Mouse (Mus musculus) CD4-positive, CD25-positive, alpha-beta regulatory T cell, adult 2 months (primary cell): ENCODE measurements around the gene Vpreb3.
"Not testable (repeated sequence)": the region's sequence is repeated elsewhere in the genome, so short reads cannot be mapped to it uniquely, and the experiment has no call there.

Experiments
- DNase-seq: peaks from one replicate; pipeline ENCODE4 v3.0.0-alpha.2; 2012; ENCODE audit warnings: low read depth, low spot score

Vpreb3 gene

DNA sequence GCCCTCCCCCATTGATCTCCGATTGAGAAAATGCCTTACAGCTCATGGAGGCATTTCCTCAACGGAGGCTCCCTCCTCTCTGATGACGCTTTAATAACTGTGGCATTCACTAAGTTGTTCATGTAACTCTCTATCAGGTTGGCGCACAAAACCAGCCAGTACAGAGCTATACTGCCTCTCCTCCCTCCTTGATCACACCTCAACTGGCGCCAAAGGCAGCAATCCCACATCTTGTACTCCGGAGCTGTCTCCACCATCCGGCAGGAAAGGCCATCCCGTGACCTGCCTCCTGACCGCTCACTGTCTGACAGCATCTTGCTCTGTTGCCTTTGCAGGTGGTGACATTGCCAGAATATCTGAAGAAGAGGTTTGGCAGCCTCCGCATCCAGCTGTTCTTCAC, 31.0 kb downstream of the Vpreb3 start:
- no peak for DNase-seq

DNA sequence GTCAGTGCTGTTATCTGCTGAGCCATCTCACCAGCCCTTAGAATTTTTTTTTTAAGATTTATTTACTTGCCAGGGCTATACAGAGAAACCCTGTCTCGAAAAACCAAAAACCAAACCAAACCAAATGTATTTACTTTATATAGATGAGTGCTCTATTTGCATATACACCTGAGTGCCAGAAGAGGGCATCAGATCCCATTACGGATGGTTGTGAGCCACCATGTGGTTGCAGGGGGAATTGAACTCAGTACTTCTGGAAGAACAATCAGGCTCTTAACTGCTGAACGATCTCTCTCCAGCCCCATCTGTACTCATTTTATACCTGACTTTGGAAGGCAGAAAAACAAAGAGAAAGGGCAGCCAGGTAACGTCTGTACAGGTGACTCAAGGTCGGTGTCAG, 32.4 kb downstream of the Vpreb3 start:
- peak; percentile 79 for DNase-seq

DNA sequence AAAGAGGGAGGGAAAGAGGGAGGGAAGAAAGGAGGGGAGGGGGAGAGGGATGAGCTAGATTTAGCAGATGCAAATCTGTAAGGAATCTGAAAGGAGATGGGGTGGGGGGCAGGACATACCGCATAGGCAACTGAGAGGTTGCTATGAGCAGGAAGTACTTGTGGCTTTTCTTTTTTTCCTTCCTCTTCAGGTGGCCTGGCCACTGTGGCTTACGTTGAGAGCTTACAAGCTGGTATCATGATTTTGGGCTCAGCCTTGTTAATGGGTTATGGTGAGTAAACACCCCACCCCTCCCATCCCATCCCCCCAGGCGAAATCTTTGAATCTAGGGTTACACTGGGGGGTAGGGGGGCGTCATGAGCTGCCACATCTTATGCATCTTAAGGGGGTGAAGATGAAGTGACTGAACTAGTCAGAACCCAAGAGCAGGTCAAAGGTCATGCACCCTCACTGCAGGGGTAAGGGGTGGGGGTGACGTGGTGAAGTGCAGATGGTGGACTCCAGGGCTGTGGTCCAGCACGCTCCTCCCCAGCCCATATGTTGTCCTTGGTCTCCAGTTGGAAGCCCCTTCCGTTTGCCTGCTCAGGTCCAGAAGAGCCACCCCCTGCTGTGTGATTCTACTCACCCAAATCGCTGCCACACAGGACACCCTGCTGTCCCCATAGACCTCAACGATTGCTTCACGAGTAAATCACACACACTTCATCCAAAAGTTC, 35.4 kb downstream of the Vpreb3 start:
- peak; percentile 41 for DNase-seq

DNA sequence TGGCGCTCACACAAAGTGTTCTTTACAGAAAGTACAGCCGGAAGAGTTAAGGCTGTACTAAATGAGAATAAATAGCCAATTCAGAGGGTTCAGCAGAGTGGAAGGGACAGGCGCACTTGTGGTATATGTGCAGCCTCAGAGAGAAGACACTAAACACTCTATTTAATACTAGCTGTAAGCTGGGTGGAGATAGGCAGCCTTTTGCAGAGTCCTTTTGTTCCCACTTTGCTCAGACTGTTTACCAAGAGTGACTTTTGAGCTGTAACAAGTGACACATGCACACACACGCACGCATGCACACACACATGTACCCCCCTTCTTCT, 35.9 kb downstream of the Vpreb3 start:
- DNase-seq = no peak

DNA sequence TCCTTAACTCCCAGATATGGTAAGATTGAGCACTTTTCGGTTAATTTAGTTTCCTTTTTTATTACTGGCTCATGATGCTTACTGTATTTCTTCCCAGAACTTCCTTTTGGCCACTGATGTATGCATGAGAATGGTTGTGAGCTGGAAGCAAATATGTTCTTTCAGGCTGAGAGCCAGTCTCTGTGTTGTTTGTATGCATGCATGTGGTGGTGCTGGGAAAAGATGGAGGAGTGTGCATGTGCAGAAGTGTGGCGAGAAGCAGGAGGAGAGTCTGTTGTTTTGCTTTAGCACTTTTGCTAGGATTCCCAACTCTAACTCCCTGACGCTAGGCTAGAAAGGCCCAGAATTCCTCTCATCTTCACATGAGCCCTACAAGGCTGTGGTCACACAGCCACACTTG, 36.6 kb downstream of the Vpreb3 start:
- DNase-seq = no peak

DNA sequence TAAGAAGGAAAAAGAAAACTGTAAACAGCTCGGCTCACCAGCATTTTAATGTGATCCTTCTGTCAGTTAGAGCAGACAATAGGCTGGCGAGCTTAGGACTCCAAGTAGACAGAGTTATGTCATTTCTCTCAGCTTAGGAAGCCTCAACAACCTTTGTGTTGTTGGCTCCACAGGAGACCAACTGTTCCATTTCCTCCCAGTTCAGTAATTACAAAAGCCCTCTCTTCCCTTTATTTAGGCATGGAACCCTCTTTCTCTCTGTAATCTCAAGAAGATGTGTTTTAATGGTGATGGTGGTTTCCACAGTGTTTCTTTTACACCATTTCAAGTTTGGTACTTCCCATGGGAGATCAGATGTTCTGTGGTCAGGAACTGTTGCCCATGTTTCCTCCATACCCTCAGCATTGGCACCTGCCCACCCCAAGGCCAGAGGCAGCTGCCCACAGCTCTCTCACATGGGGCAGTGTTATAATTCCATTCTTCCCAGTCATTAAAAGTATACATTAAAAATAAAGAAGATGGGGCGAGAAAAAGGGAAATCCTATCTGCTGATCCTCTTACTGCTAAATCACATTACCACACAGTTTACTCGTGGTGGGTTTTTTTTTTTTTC, 47.7 kb downstream of the Vpreb3 start:
- DNase-seq = no peak

DNA sequence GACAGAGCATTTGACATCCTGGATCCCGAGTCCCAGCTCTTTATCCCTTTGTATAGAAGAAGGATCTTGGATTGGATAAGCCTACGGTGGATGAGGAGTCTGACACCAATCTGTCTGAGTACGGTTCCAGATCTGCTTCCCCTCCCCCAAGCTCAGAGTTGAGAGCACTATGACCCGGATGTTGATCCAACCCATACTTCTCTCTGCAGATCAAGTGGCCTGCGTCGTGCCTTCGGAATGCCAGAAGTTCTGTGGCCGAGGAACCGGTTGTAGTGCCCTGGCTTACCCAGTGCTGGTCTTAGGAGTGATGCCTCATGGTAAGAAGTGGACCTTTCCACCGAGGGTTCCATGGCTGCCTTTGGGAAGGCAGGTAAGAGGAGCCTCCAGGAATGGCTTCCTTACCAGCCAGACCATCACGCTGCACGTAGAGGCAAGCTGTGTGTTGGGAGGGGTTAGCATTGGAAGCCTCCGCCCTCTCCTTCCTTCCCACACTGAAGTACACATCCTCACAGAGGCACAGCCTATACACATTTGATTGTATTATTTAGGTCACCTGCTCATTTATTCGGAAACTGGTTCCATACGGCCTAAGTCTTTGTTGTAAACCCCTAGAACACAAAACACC, 50.9 kb downstream of the Vpreb3 start:
- DNase-seq = no peak

DNA sequence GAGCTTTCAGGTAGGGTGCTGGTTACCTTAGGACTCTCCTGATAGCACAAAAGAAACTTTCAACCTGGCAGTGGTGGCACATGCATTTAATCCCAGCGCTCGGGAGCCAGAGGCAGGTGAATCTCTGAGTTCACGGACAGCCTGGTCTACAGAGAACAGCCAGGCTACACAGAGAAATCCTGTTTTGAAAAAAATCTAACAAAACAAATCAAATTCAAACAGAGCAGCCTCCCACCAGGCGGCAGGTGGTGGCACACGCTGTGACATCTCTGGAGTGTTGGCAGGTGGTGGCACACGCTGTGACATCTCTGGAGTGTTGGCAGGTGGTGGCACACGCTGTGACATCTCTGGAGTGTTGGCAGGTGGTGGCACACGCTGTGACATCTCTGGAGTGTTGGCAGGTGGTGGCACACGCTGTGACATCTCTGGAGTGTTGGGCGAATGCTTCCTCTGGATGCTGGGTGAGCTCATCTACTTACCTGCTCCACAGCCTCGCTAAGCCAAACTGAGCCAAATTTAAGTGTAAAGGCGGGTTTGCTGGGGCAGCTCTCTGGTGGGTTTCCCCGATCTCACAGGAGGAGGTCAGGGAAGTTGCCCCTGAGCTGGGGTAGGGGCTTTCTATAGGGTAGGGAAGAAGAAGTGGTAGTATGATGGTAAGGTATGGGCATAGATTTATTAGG, 51.8 kb downstream of the Vpreb3 start:
- not testable (repeated sequence) for DNase-seq

DNA sequence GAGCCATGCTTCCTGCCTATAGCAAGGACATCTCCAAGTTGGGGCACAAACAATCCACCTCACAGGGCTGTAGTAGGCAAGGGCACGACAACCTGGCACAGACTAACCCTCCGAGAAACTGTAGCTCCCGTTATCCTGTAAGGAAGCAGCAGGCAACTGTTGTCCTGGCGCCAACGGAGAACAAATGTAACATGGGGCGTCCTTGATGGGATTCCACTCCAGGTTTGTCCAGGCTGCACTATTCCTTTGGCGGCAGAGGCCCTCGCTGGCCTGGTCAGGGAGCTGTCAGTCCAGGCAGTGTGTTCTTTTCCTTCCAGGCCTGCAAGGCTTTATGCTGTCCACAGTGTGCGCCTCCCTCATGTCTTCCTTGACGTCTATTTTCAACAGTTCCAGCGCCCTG, 52.6 kb downstream of the Vpreb3 start:
- no peak for DNase-seq

DNA sequence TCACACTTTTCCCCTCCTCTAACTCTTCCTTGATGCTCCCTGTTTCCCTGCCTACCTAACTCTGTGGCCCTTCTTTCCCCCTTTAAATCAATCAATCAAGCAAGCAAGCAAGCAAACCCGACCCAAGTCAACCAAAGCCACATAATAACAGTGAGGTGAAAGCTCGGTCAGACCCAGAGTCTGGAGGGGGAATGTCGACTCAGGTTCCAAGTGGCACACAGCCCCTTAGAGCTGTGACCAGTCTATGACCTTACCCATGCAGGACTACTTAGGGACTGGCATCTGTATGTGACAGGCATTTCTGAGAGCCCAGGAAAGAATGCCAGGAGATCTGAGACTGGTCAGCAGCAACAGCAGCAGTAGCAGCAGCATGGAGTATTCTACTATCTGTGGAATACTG, 53.5 kb downstream of the Vpreb3 start:
- no peak for DNase-seq
